Mouse (Mus musculus) left cerebral cortex, postnatal 36 days (tissue): ENCODE data around the gene Gna13. TPM values are rescaled to one million over a fixed set of nuclear protein-coding genes. Genes with fewer than 3 reads are reported as not detected.
"Not testable (repeated sequence)": the region's sequence is repeated elsewhere in the genome, so short reads cannot be mapped to it uniquely, and the experiment has no call there.

ENCODE experiments used
- DNase-seq, 2 experiments: peaks; one replicate each; pipeline ENCODE4 v3.0.0; 2021 to 2022; ENCODE audit warnings: low spot score in 2 of 2, mixed read lengths in 1 of 2
- intact Hi-C: fragments of 180-260 bp; cut with DNase I; formaldehyde crosslinking; loops from one replicate; pipeline ENCODE4 v1.15.1; 2025
- total RNA-seq, 2 experiments: library from RNA; stranded (reverse); gene quantifications; 2 replicates each; pipeline ENCODE4 v1.2.3; 2021

Gene Gna13
- 10 to 100 TPM; 47.6 to 48.0 TPM for total RNA-seq

DNA sequence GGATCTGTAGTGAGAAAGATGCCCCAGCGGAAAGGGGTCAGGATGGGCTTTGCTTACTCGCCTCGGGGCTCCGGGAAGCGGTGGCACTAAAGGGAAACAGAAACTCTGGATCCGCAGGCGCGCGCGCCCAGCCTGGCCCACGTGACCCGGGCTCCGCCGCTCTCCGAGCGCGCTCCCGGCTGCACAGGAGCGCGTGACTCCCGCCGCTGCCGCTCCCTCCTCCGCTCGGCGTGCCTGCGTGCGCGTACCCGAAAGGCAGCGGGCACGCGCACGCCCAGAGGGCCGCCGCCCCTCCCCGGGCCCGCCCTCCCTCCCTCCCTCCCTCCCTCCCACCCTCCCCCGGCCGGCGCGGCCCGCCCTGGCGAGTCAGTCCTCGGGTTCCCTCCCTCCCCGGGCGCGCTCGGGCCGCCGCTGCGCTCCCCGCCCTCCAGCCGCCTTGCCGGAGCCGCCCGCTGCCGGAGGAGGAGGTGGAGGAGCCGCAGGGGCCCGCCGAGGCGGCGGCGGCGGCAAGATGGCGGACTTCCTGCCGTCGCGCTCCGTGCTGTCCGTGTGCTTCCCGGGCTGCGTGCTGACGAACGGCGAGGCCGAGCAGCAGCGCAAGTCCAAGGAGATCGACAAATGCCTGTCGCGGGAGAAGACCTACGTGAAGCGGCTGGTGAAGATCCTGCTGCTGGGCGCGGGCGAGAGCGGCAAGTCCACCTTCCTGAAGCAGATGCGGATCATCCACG, at the start of gene Gna13:
Gna13 (plus strand) TSS at position 369 of the 728 bp plus-strand sequence.
- intact Hi-C loops: loop anchor here (5.0 kb wide), 1 partner anchor 65 kb away; the partner anchor contains the start of gene Amz2
- peak; percentile 91 to 92 for DNase-seq

DNA sequence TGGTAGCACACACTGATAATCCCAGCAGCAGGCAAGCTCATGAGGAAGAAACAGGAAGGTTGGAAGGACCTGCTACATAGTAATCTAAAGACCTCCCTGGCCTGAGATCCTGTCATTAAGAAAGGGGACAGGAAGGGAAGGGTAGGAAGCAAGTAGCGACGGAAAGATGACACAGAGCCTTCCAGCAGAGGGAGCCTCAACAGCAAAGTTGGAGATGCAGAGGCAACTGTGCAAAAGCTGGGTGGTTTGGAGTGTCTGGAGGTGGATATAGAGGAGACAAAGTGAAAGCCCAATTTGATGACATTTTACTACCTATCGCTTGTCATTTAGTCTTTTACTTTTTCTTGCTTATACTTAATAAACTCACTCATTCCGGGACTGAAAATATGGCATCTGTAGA, 45.7 kb upstream of the Gna13 start:
- peak; percentile 24 to 35 for DNase-seq
- intact Hi-C loops: loop anchor here (5.0 to 10.0 kb wide), 3 partner anchors 105 to 548 kb away; partner anchors contain the start of gene Wipi1

DNA sequence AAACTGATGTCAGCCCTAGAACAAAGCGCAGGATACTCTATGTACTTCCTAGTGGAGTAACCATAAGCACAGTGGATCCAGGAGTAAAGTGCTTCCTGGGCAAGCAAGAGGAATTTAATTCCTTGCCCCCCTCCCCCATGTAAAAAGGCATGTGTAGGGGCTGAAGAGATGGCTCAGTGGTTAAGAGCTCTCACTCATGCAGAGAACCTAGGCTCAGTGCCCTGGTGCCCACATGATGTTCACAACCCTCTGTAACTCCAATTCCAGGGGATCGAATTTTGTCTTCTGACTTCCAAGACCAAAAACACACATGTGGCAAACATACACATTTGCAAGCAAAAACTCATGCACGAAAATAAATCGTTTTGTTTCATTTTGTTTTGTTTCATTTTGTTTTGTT, 43.2 kb upstream of the Gna13 start:
- intact Hi-C loops: loop anchor here (5.0 to 10.0 kb wide), 3 partner anchors 103 to 545 kb away; partner anchors contain the start of gene Wipi1
- DNase-seq: no peak

DNA sequence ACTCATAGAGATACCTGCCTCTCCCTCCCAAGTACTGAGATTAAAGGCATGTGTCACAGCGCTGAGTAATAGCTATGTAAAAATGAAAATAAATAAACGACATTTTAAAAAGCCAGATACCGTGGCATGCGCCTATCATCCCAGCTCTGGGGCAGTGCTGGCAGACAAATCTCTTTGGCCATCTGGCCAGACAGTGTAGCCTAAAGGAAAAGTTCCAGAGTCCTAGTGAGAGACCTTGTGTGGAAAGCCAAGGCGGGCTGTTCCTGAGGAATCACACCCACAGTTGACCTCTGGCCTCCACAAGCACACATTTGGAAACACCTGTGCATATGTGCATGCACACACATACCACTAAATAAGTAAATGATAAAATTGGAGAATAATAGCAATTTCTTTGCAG, 42.7 kb upstream of the Gna13 start:
- DNase-seq: no peak
- intact Hi-C loops: loop anchor here (5.0 to 10.0 kb wide), 3 partner anchors 102 to 545 kb away; partner anchors contain the start of gene Wipi1

DNA sequence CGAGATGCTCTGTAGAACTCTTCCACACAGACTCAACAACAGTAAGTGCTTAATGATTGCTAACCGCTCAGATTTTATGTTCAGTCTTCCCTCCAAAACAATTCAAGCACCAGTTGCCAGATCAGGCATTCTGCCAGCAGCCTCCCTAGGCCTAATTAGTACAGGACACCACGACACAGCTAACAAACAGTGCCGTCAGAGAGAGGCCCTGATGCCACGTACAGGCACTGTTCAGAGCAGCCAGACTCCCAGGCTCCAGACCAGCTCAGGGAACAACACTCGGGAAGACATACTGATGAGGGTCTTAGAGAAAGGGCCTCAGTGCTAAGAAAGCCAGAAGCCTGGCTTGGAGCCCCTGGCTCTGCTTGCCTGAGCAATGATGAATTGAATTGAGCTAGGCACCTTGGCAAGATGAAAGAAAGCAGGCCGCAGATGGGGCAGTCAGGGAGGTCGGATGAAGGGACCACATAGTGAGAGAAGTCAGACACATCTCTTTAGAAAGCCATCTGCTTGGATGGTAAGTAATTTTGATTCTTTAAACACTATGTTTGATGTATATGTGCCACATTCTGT, 42.2 kb upstream of the Gna13 start:
- intact Hi-C loops: no loop called here
- peak; percentile 40 to 54 for DNase-seq

DNA sequence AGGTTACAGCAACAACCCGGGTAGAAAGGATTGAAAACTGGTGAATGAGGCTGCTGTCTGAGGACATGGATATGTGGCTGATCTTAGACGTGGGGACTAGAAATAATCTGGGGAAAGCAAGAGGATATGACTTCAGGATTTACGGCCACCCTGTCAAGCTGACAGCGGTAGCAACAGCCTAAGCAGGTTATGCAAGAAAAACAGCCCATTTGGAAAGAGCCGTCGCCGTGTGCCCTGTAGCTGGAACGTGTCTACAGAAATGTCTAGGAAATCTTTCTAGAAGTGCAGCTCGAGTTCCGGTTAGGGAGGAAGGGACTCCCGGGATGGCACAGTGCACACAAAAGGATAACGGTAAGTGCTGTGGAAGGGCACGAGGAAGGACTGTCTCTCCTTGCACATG, 36.4 kb upstream of the Gna13 start:
- no peak for DNase-seq
- intact Hi-C loops: no loop called here

DNA sequence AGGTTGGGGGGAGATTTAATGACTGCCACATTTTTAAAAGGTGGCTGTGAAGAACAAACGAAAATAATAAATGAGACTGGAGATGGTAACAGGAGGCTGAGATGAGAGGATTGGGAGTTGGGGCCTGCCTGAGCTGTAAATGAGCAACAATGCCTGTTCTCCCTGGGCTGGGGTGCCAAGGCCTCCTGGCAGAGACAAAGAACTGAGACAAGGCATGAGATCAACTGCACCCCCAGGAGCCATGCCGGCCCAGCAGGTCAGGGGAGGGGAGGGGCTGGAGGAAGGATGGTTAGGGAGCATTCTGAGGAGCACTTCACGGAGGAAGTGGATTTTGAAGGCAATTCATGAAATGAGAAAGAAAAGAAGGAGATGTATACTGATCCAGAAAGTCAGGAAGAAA, 35.2 kb upstream of the Gna13 start:
- no peak for DNase-seq
- intact Hi-C loops: no loop called here

DNA sequence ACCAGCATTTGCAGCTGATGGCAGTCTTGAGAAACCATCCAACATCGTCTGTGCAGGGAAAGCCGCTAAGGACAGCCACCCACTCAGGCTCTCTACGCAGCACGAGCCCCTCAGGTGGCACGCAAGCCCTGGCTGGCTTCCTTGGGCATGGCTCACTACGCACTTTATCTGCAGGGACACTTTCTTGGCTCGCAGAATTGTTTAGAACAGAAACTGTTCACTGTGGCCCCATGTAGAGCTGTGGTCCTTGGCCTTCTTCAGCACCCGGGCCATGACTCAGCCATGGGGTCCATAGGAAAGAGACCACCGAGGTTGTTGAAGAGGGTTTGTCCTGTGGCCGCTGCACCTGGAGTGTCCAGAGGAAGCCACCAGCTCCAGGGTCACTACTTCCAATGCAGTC, 34.7 kb upstream of the Gna13 start:
- no peak for DNase-seq
- intact Hi-C loops: no loop called here

DNA sequence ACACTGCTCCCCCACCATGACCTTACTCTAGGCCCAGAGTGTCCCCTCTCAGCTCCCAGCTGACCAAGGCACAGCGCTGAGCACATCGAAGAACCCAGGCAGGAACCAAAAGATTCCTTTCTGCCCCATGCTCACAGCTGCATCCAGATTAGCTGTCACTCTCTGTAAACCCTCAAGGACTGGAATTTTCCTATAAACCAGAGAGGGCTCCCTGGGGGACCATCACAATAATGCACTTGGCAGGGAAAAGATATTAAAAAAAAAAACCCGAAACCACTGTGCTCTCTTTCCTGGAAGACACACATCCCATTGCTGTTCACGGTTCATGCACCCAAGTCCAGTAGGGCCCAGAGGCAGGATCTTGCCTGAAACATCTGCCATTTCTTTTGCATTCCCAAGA, 33.3 kb upstream of the Gna13 start:
- no peak for DNase-seq
- intact Hi-C loops: no loop called here

DNA sequence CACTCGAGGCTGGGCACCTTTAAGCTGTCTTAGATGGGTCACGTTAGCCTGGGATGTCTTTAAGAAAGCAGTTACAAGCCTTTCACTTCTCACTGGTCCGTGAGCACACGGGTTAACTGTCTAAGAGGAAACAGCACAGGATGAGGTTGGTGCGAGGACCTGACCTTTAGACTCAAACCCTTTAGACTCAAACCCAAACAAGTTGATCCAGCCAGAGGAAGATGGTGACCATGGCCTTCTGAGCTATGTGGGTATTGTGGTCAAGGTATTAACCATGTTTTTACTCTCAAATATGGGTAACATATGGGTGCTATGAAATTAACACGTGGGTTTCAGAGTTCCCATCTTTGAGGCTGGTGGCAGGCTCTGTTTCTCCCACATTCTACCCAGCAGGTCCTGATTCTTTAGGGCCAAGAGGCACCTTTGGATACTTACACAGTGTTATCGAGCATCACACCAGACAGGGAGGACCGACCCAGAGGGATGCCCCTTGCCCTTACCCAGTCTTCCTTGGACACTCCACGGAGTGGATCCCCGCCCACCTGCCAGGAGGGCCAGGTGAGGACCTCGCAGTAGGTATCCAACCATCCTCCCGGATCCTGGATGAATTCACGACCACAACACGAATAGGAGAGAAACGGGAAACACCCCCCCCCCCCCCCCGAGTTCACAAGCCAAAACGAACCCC, 31.8 kb upstream of the Gna13 start:
- intact Hi-C loops: loop anchor here (1.0 to 5.0 kb wide), 3 partner anchors 94 to 256 kb away; partner anchors contain the start of gene Amz2
- DNase-seq: no peak

DNA sequence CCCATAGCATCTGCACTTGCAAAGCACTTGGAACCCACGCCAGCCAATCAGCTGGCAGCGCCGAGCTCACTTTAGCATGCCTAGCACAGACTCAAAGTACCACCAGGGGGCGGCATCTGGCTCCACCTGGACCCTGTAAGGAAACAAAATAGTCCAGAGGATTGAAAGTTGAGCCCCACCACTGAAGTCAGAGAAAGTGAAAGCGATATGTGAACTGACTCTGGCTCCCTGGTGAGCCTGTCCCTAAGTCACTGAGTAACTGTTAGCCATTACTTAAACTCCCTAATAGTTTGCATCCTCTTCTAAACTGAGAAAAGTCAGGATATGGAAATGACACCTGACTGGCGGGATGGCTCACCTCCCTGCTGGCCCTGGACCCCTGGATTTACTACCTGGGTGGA, 31.2 kb upstream of the Gna13 start:
- intact Hi-C loops: loop anchor here (1.0 to 5.0 kb wide), 3 partner anchors 94 to 256 kb away; partner anchors contain the start of gene Amz2
- peak; percentile 84 to 88 for DNase-seq

DNA sequence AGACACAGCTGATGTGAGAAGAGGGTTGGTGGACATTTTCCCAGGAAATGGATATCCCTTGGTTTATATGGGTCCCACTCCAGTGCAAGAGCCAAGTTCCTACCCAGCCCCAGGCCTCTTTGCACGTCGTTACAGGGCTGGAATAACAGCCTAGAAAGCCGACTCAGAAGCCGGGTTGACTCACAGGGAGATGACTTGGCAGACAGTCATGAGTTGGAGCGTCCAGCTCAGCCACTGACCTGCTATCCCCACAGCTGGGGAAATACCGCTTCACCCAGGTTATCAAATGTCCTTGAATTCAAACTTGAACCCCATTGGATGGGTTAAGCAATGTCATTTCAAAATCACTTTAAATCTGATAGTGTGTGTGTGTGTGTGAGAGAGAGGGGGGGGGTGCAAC, 29.9 kb upstream of the Gna13 start:
- intact Hi-C loops: loop anchor here (5.0 kb wide), 2 partner anchors 110 to 255 kb away; no protein-coding TSS in a partner anchor
- DNase-seq: no peak

DNA sequence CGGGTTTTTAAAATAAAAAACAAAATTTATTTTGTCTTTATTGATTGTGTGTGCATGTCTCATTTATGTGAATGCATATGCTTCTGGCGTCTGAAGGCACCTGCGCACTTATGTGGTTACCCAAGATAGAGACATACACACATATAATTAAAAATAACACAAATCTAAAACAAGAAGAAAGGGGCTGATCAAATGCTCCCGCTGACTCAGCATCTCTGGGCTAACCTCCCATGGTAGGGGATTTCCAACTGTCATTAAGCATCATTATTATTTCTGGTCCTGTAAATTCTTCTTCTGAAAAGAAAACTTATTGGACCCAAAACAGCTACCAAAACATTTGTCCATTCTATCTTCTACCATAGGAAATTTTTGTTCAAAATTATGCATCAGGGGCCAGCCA, 27.9 kb upstream of the Gna13 start:
- DNase-seq: no peak
- intact Hi-C loops: loop anchor here (5.0 kb wide), 2 partner anchors 108 to 253 kb away; no protein-coding TSS in a partner anchor

DNA sequence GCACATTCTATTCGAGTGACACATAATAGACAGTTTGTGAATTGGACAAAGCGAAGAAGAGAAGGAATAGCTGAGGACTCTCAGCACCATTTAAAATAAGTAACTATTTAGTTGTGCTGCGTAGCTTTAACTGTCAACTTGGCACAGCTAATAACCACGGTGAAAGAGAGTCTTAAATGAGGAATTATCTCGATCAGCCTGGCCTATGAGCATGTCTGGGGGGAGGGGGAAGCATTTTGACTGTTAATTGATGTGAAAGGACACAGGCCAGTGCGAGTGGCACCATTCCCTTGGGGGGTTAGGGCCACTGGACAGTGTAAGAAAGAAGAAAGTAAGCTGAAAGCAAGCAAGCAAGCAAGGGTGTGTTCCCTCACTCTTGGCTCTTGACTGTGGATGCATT, 26.7 kb upstream of the Gna13 start:
- DNase-seq: no peak
- intact Hi-C loops: no loop called here

DNA sequence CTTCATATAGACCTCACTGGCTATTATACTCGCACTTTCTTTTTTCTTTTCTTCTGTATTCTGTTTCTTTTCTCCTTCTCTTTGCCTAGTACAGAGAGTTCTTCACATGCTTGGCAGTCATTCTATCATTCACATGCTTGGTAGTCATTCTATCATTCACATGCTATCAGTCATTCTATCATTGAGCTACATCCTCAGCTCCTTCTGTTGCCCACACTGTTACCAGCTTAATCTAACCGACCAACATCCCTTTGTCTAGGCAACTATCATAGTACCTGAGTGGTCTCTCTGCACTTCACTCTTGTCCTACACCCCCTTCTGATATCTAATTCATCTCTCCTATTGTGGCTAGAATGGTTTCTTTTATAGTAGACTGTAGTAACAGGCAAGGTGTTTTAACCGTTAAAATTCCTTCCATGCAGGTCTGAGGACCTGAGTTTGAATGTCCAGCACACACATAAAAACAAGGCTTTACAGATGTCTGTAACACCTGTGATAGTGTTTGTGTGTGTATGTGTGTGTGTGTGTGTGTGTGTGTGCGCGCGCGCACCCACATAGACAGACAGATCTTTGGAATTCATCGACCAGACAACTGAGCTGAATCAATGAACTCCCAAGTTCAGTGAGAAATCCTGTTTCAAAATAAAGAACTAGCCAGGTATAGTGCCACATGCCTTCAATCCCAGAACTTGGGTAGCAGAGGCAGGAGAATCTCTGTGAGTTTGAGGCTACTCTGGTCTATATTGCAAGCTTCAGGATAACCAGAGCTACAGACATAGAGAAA, 23.3 kb upstream of the Gna13 start:
- no peak for DNase-seq
- intact Hi-C loops: no loop called here

DNA sequence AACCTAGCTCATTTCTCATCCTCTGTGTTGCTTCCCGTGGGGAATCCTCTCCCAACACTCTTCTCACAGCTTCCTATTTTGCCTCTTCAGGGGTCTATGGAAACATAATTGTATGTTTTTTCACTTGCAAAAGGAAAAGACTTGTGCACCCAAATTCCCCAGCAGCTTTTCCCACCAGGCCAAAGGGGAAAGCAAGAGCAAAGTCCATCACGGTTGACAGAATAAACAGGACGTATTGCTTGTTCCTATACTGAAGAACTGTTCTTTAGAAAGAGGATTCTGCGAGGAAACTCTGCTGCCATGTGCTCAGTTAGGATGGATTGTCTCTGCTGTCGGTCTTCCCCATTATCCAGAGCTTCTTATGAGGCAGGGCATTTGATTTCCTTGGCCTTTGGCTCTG, 22.1 kb upstream of the Gna13 start:
- DNase-seq: no peak
- intact Hi-C loops: no loop called here

DNA sequence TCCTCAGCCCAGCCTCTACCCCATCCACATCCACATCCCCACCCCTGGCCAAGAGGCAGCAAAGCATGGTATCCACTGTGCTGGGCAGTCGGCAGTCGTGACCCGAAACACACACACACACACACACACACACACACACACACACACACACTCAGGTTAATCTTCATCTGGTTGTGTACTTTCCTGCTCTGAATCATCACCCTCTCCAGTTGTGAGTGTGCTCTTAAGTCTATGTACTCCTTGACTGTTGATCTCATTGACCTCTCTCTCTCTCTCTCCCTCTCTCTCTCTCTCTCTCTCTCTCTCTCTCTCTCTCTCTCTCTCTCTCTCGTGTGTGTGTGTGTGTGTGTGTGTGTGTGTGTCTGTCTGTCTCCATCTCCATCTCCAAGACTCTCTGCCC, 20.0 kb upstream of the Gna13 start:
- intact Hi-C loops, DNase-seq: not testable (repeated sequence)

DNA sequence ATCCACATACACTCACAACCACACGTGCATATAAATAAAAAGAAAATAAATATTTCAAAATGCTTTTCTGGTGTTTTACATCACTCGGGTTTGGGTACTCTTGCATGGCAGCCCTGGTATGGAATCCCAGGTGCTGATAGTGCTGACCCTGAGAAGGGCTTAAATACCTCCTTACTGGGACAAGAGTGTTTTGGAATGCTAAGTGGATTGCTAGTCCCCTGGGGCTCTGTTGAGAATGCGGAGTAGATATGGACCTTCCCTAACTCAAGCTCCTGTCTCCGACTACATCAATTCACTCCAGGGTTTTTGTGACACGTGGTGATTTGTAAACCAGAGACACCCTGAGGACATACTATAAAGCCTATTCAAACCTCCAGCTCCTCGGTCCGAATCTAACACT, 19.1 kb upstream of the Gna13 start:
- DNase-seq: no peak
- intact Hi-C loops: no loop called here

DNA sequence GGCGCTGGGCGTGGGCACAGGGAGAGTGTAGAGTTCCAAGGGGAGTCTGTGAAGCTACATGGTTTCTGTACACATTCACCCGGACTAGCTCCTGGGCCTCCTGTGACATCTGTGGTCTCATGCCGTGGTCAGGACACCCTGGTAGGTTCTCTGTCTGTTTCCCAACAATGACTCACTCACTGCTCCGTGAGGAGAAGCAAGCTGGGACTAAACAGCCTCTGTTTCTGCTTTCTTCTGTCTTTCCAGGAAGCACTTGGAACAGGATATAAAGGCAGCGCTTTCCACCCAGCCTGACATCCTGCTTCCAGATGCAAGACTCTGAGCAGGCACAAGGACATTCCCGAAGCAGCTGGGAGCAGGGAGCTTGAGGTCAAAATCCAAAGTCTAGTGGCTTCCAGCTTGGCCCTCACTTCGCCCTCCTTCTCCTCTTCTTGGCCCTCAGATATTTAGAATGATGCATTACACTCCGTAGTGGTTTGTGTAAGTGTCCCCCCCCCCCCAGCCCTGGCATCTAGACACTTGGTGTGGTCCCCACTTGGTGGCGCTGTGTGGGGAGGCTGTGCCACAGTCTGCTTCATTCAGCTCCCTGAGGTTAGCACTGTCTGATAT, 18.5 kb upstream of the Gna13 start:
- DNase-seq: no peak
- intact Hi-C loops: no loop called here
